Mouse (Mus musculus): ENCODE measurements at regions not wholly inside any gene's neighbourhood (a gene's known extent, or its start where the extent isn't known, plus 50 kb on each side); places are given as distances from the start of the nearest gene placed in this dataset.

DNA sequence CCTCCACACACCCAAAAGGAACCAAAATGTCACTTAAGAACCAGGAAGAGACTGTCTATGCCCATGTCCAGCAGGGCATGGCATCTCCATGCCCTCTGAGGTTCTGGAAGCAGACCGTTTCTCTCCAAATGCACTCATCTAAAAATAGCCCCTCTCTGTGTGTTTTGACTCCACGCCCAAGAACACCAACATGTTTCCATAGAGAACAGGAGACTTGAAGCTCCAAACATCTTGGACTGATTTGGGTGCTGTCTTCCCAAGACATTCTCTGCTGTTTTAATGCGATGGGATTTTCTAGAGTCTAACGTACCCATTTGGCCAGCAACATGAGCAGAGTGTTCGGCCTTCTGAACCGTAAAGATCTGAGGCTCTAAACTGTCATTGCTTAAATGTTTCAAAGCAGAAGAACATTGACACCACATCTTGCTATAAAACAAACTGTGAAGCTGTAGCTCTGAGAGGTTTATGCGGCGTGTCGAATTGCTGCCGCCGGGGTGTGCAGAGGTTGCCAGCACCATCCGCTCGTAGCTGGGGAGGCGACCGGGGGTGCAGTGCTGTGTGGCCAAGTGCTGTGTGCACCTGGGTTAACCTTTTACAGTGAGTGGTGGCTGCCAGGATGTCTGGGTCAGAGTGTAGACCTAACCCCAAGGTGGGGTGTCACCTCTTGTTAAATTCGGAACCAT, 78.8 kb upstream of the Actrt2 start:
- no peak for TF ChIP-seq CTCF (IDR thresholded peaks at IDR 0.05; ENCODE audit: low read depth, low read length)
- TF ChIP-seq GATA2 (IDR thresholded peaks at IDR 0.05; ENCODE audit: borderline replicate concordance, low read depth, low read length): no peak
- no peak for TF ChIP-seq GATA1 (IDR thresholded peaks at IDR 0.05; ENCODE audit: borderline replicate concordance, low read length)
- TF ChIP-seq POLR2AphosphoS5 (IDR thresholded peaks at IDR 0.05; ENCODE audit: insufficient replicate concordance, low read depth, low read length): no peak
- no peak for TF ChIP-seq TAL1 (conservative IDR thresholded peaks at IDR 0.05; ENCODE audit: low read depth, low read length)
- H3K4me1 ChIP-seq (ENCODE audit: insufficient read depth, low read depth, low read length): no peaks in the 10 kb centered on the region
- H3K27me3 ChIP-seq (ENCODE audit: insufficient read depth, low read length): no peaks in the 10 kb centered on the region; the same call in 1 of the 2 replicates
- H3K36me3 ChIP-seq (replicated peaks): no peaks in the 10 kb centered on the region
- peaks cover 91% of the 10 kb centered on the region for H3K9me3 ChIP-seq (replicated peaks)
- ATAC-seq (ENCODE audit: extremely low read depth, insufficient number of reproducible peaks, low FRiP score, poor library complexity, severe bottlenecking): no peak
- no peak overlapping the region for H3K4me3 ChIP-seq (ENCODE audit: low read depth, low read length)
- DNase-seq (ENCODE audit: low spot score): no peak

GRCm38 (mm10) chr4:154747006-154747343, 79.3 kb upstream of the Actrt2 start:
- TF ChIP-seq TAL1 (conservative IDR thresholded peaks at IDR 0.05; ENCODE audit: low read depth, low read length): no peak
- no peak for TF ChIP-seq CTCF (IDR thresholded peaks at IDR 0.05; ENCODE audit: low read depth, low read length)
- no peak for TF ChIP-seq POLR2AphosphoS5 (IDR thresholded peaks at IDR 0.05; ENCODE audit: insufficient replicate concordance, low read depth, low read length)
- TF ChIP-seq GATA1 (IDR thresholded peaks at IDR 0.05; ENCODE audit: borderline replicate concordance, low read length): no peak
- TF ChIP-seq GATA2 (IDR thresholded peaks at IDR 0.05; ENCODE audit: borderline replicate concordance, low read depth, low read length): no peak
- no peak for ATAC-seq (ENCODE audit: extremely low read depth, insufficient number of reproducible peaks, low FRiP score, poor library complexity, severe bottlenecking)
- Histone ChIP-seq H3K4me1 (ENCODE audit: insufficient read depth, low read depth, low read length) (no peaks in the 10 kb centered on the region), H3K36me3 (replicated peaks) (no peaks in the 10 kb centered on the region), H3K4me3 (ENCODE audit: low read depth, low read length) (no peak overlapping the region), H3K27me3 (ENCODE audit: insufficient read depth, low read length) (no peaks in the 10 kb centered on the region; the same call in 1 of the 2 replicates), H3K9me3 (replicated peaks) (peaks cover 90% of the 10 kb centered on the region)
- no peak for DNase-seq (ENCODE audit: low spot score)

DNA sequence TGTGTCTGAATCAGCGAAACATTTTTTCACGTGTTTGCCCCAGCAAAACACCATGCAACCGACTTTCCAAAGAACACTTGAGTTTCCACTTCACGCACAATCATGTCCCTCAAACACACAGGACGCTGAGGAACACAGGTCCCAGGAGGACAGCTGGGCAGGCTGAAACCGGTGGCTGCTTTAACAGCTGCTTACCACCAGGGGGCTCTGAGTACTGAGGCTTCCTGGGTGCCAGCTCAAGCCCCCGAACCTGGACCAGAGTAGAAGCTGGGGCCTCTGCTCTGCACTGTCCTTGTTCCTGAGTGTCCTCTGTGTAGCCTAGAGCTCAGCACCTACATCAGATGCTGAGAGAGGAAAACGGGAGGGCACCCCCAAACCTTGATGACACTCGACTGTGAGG, 81.5 kb upstream of the Actrt2 start:
- no peak for ATAC-seq (ENCODE audit: extremely low read depth, insufficient number of reproducible peaks, low FRiP score, poor library complexity, severe bottlenecking)
- Histone ChIP-seq H3K27me3 (ENCODE audit: insufficient read depth, low read length) (no peaks in the 10 kb centered on the region; the same call in 1 of the 2 replicates), H3K4me3 (ENCODE audit: low read depth, low read length) (no peak overlapping the region), H3K9me3 (replicated peaks) (peaks cover 86% of the 10 kb centered on the region), H3K4me1 (ENCODE audit: insufficient read depth, low read depth, low read length) (no peaks in the 10 kb centered on the region), H3K36me3 (replicated peaks) (no peaks in the 10 kb centered on the region)
- TF ChIP-seq GATA2 (IDR thresholded peaks at IDR 0.05; ENCODE audit: borderline replicate concordance, low read depth, low read length) (no peak), POLR2AphosphoS5 (IDR thresholded peaks at IDR 0.05; ENCODE audit: insufficient replicate concordance, low read depth, low read length) (no peak), CTCF (IDR thresholded peaks at IDR 0.05; ENCODE audit: low read depth, low read length) (no peak), TAL1 (conservative IDR thresholded peaks at IDR 0.05; ENCODE audit: low read depth, low read length) (no peak), GATA1 (IDR thresholded peaks at IDR 0.05; ENCODE audit: borderline replicate concordance, low read length) (no peak)
- DNase-seq (ENCODE audit: low spot score): no peak

DNA sequence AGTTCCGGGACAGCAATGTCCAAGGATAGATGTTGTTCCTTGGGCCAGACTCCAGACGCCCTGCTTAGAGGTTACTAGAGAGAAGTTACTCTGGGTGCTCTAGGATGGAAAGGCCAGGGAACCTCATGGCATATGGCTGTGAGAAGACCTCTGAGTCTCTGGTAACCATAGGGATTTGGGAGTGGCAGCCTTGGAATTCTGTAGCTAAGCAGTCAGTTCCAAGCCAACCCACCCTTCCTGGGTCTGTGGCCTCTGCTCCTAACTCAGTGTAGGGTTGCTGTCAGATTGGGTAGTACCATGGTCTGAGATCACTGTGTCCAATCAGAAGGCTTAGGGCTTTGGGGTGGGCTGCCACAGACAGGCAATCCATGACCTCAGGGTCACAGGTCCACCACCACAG, 82.3 kb upstream of the Actrt2 start:
- no peak for TF ChIP-seq GATA1 (IDR thresholded peaks at IDR 0.05; ENCODE audit: borderline replicate concordance, low read length)
- TF ChIP-seq CTCF (IDR thresholded peaks at IDR 0.05; ENCODE audit: low read depth, low read length): no peak
- TF ChIP-seq POLR2AphosphoS5 (IDR thresholded peaks at IDR 0.05; ENCODE audit: insufficient replicate concordance, low read depth, low read length): no peak
- no peak for TF ChIP-seq TAL1 (conservative IDR thresholded peaks at IDR 0.05; ENCODE audit: low read depth, low read length)
- no peak for TF ChIP-seq GATA2 (IDR thresholded peaks at IDR 0.05; ENCODE audit: borderline replicate concordance, low read depth, low read length)
- Histone ChIP-seq H3K27me3 (ENCODE audit: insufficient read depth, low read length) (no peaks in the 10 kb centered on the region; the same call in 1 of the 2 replicates), H3K9me3 (replicated peaks) (peaks cover 86% of the 10 kb centered on the region), H3K4me3 (ENCODE audit: low read depth, low read length) (no peak overlapping the region), H3K4me1 (ENCODE audit: insufficient read depth, low read depth, low read length) (no peaks in the 10 kb centered on the region), H3K36me3 (replicated peaks) (no peaks in the 10 kb centered on the region)
- ATAC-seq (ENCODE audit: extremely low read depth, insufficient number of reproducible peaks, low FRiP score, poor library complexity, severe bottlenecking): no peak
- no peak for DNase-seq (ENCODE audit: low spot score)

GRCm38 (mm10) chr4:154750440-154751107, 82.9 kb upstream of the Actrt2 start:
- no peaks in the 10 kb centered on the region for H3K36me3 ChIP-seq (replicated peaks)
- H3K4me1 ChIP-seq (ENCODE audit: insufficient read depth, low read depth, low read length): no peaks in the 10 kb centered on the region
- no peaks in the 10 kb centered on the region; the same call in 1 of the 2 replicates for H3K27me3 ChIP-seq (ENCODE audit: insufficient read depth, low read length)
- no peak for TF ChIP-seq TAL1 (conservative IDR thresholded peaks at IDR 0.05; ENCODE audit: low read depth, low read length)
- DNase-seq (ENCODE audit: low spot score): no peak
- no peak overlapping the region for H3K4me3 ChIP-seq (ENCODE audit: low read depth, low read length)
- no peak for ATAC-seq (ENCODE audit: extremely low read depth, insufficient number of reproducible peaks, low FRiP score, poor library complexity, severe bottlenecking)
- H3K9me3 ChIP-seq (replicated peaks): peaks cover 84% of the 10 kb centered on the region

DNA sequence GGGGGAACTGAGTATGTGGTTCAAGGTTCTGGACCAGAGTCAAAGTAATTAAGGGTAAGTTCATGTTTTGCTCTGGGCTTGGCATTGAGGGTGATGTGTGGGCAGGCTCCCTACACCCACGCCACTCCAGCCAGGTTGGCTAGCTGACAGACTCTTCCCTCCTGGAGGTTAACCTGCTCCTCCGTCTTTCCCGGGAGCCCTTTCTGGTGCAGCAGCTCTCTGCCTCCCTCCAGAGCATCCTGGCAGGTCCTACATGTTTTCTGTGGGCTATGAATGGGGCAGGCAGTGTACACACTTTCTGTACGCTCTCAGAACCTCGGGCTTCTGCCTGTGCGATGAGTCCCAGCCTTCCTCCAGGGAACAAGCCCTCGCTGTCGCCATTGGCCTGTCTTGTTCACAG, 82.8 kb upstream of the Ttc34 start:
- DNase-seq (ENCODE audit: low spot score) (no peak), ATAC-seq (ENCODE audit: extremely low read depth, insufficient number of reproducible peaks, low FRiP score, poor library complexity, severe bottlenecking) (no peak)
- no peaks in the 10 kb centered on the region for H3K36me3 ChIP-seq (replicated peaks)
- H3K27me3 ChIP-seq (ENCODE audit: insufficient read depth, low read length): no peaks in the 10 kb centered on the region
- no peak overlapping the region for H3K4me3 ChIP-seq (ENCODE audit: low read depth, low read length)
- peaks cover 82% of the 10 kb centered on the region for H3K9me3 ChIP-seq (replicated peaks)
- TF ChIP-seq GATA2 (IDR thresholded peaks at IDR 0.05; ENCODE audit: borderline replicate concordance, low read depth, low read length) (no peak), CTCF (IDR thresholded peaks at IDR 0.05; ENCODE audit: low read depth, low read length) (no peak), POLR2AphosphoS5 (IDR thresholded peaks at IDR 0.05; ENCODE audit: insufficient replicate concordance, low read depth, low read length) (no peak), GATA1 (IDR thresholded peaks at IDR 0.05; ENCODE audit: borderline replicate concordance, low read length) (no peak), TAL1 (conservative IDR thresholded peaks at IDR 0.05; ENCODE audit: low read depth, low read length) (no peak)
- no peaks in the 10 kb centered on the region for H3K4me1 ChIP-seq (ENCODE audit: insufficient read depth, low read depth, low read length)
